Mouse (Mus musculus): Measurements from ENCODE around the gene Cyth1.

Cyth1 gene

DNA sequence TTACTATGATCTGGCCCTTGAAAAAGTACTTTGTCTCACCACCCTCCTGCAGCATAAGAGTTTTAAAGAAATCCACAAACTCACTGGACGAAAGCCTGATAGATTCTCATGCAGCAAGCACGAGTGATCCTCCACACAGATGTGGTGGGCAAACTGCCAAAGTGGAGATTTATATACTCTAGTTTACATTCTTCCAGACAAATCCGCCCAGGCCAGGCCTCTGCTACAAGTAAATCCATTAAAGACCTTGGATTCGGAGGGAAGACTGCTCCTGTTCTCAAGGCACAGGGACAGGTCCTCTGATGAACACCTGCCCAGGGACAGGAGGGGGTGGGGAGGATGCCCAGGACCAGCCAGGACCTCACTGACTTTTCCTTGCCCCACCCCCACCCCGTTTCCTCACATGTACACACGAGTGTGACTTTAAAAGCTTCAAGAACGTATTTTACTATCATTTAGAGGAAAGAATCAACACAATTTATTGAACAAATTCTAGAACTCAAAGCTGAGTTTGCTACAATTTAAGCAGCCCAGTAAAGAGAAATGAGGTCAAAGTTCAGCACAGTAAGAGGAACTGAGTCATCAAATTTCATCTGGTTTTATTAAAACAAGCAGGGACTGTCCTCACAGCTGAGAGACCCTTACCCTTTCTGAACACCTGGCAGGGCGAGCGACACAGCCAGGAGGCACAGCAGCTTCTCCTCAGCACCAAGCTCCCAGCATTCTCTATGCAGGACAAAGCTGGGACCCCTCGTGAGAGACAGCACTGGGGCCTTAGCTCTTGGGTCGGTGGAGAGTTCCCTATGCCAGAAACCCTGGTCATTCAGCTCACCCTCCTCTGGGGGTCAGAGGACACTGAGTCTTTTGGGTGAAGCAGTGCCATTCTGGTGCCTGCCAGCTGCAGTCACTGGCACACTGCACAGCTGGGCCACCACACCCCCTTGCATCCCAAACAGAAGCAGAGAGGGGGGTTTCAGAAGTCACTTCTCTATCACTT lies 47.3 kb downstream of the Cyth1 start:
- DNase-seq (ENCODE audit: low spot score) = no peak

DNA sequence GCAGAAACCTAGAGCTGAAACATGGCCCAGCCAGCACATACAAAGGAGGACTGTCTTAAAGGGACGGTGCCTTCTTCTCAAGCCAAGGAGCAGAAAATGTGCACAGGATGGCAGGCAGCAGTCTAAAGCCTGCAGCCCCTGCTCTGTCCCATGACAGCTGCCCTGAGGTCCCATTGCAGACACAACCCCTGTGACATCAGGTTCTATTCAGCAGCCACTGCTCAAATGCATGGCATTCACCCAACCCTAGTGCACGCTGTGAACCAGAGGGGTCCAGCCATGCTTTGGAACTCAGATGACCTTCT lies 50.1 kb downstream of the Cyth1 start:
- no peak for DNase-seq (ENCODE audit: low spot score)

DNA sequence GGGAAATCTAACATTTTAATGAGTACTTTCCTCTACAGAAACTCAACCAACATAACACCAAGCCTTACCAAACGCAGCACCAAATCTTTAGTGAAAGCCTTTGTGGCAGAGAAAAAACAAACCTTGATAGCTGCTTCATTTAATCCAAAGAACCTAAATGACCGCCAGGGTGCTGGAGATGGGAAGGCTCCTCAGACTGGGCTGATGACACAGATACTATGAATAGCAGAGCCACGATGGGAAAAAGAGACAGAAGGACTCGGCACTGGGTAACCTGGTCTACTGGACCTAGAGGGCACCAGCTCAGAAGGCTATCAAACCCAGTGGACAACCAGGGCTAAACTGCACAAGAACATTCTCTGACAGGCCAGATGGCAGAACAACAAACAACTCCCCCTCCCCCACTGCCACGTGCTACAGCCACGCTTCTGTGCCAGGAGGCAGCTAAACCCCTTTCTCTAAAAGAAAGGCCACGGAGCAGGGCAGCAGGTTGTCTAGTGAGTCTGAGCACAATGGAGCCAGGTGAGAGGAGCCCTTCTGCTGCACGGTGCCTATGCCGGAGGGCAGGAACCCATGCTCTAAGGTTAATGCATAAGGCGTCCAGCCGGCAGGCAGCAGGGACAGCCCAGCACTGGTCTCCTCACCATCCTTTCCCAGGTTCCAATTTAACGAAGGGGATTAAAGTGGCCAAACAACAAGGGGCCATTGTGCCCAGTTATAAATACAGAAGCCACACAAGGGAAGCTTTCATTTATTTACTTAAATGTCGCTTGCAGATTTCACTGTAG lies 50.7 kb downstream of the Cyth1 start:
- no peak for DNase-seq (ENCODE audit: low spot score)

DNA sequence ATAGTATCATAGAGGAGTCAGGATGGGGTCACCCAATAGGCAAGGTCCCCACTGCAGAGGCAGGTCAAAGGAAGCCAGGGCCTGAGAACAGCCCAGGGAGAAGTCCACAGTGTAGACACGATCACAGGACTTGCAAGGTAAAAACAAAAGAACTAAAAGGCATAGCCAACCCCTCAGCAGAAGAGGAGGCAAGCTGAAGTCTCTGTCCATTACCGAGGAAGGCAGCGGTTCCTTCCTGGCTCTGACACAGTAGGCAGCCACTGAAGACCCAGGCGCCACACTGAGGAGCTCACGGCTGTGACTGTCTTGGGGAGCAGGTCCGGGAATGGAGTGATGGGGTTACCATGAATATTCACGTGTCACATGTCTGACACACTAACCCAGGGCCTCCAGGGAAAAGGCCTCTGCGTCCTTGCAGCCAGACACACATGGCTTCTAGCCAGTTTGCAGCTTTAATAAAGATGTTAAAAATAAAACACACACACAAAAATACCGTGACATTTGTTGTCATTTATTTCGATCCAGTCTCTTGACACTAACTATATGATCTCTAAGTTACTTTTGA lies 51.5 kb downstream of the Cyth1 start:
- no peak for DNase-seq (ENCODE audit: low spot score)

DNA sequence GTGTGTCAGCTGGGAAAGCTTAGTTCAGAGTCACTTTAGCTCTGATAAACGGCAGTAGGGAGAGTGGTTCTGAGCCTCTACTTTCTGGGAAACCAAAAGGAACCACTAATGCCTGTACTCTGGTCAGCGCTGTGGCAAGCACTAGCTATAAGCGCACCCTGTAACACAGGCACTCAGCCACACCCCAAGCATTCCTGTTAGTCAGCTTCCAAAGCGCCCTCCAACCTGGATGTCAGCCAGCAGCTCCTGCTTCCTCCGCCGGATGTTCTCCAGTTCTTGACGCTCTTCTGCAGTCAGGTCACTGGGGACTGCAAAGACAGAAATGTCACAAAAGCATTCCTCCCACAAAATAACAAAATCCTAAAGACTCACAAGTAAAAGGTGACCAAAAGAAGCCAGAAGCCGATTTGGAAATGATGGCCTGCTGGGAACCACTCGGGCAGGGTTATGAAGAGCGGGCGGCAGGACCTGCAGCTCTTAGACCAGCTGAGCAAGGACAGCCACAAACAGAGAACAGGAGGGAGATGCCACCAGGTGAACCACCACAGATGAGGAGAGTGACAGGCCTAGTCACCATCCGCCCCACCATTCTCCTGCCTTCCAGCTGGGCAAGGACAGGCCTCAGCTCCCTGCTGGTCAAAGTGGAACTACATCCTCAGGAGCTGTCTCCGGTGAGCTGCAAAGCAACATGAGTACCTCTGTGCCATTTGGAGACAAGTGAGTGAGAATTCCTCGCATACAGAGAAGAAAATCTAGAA lies 54.8 kb downstream of the Cyth1 start:
- DNase-seq (ENCODE audit: low spot score) = no peak

DNA sequence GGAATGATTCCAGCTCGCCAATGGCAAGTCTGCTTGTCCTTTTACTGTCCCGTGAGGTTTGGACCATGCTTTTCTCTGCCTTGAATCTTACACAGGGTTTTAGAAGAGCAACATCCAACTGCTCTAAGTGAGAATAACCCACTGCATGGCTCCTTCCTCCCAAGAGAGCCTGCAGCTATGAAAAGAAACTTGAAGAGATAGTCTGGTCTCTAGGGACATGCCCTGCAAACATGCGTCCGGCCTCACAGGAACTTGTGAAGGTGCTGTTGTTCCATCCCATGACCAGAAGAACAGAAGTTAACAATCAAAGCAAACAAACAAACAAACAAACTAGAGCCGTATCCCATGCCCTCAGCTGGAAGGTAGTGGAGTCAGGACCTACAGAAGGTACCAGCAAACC lies 55.4 kb downstream of the Cyth1 start:
- no peak for DNase-seq (ENCODE audit: low spot score)

DNA sequence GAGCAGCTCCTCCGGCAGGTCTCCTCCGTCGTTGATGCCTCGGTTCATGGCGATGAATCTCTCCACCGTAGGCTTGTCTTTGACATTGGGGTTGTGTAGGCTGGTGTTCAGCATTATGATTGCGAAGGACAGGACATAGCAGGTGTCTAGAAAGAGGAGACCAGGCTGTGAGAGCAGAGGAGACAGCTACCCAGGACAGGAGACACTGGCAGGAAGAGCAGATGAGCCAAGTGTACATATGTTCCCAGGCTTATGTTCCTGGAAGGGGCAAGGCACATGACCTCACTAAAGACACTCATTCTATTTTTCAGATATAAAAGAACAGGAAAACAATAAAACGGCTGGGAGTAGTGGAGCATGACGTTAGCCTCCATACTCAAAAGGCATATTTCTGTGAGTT lies 65.6 kb downstream of the Cyth1 start:
- DNase-seq (ENCODE audit: low spot score) = no peak

DNA sequence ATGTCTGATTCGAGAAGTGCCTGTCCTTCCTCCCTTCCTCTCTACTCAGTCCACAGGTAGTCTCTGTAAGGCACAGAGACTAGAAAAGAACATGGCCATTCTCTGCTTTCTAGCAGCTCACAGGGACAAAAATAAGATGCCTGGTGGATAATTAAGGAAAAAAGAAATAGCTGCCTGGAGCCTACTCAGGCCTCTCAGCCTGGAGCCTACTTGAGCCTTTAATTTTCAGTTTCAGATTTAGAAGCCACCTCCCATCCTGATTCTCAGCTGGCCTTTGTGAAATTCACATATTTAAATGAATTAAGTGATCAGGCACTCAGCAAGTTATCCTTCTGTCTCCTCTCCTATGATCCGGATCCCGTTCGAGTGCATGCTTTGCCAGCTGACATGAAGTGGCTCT lies 66.0 kb downstream of the Cyth1 start:
- DNase-seq (ENCODE audit: low spot score) = no peak

DNA sequence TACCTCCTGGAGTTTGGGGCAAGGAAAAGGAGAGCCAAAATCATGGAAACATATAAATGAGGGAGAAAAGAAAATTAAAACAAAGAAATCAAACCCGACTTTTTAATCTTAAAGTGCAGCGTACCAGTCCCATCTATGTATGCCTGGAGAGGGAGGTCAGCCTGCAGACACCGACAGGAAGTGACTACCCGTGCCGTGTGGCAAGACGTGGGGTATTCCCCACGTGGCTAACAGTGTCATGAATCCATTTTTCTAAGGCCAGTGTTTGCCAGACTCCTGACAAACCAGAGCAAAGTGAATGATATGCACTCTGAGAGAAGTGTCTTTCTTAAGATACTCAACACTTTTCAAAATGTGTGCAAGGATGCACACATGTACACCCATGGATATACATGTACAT lies 68.2 kb downstream of the Cyth1 start:
- no peak for DNase-seq (ENCODE audit: low spot score)

DNA sequence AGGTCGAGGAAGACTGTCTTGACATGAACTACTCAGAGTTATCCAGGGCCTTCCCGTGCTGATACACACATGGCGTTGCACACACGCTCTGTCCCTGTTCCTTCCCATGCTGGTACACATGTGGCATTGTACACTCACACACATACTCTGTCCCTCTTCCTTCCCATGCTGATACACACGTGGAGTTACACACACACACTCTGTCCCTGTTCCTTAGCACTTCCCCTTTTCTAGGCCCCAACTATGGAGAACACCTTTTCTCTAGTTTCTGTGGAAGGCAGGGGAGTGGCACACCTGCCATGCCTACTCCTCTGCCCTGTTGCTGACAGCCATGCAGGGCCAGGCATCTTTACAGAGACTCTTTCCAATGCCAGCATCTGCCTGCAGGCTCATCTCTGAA lies 70.2 kb downstream of the Cyth1 start:
- DNase-seq (ENCODE audit: low spot score) = no peak

DNA sequence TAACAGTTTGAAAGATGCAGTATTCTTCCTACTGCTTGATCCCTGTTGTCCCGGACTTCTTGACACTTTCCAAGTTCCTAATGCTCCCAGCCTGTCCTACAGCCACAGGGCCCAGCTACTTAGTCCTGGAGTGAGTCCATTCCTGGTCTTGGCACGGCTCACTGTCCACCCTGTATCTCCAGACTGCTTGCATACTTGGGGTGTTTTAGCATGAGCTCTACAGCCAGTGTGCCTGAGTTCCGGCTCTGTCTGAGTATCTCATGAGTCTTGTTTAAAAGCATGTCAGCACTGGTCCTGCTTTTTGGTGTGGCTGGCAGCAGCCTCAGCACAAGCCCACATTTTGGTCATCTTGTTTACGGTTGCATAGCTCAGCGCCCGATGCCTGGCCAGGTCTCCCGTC lies 73.6 kb downstream of the Cyth1 start:
- peak; percentile 21 for DNase-seq (ENCODE audit: low spot score)

DNA sequence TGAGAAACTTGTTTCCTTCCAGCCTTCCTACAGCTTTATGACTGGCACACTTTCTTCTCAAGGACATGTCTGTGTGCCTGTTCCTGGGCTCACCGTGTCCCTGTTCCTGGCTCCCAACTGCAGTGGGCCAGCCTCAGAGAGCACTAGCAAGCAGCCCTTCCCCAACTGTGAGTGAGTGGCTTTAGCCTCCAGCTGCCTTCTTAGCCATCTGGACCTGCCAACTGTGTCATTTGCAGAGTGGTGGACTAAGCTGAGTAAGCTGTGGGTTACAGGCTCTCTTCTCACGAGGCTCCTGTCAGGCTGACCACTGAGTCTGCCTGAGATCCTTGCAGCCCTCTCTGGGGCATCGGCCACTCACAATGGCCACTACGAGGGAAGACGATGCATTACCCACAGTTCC lies 75.6 kb downstream of the Cyth1 start:
- DNase-seq (ENCODE audit: low spot score) = no peak

DNA sequence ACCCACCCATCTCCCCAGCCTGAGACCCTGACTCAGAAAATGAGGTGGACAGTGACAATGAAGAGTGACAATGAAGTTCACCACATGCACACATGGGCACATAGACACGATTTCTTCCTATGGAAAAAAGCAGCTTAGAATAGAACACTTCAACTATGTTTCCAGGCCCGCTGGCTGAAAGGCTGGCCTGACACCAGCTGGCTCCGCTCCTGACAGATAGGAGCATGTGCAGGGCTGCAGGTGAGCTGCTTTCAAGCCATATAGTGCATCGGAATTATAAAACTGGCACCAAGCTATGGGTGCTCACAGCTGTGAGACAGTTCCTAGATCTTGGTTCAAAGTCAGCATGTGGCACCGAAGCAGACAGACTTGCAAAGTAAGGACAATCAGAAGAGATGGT lies 78.1 kb downstream of the Cyth1 start:
- DNase-seq (ENCODE audit: low spot score) = no peak

DNA sequence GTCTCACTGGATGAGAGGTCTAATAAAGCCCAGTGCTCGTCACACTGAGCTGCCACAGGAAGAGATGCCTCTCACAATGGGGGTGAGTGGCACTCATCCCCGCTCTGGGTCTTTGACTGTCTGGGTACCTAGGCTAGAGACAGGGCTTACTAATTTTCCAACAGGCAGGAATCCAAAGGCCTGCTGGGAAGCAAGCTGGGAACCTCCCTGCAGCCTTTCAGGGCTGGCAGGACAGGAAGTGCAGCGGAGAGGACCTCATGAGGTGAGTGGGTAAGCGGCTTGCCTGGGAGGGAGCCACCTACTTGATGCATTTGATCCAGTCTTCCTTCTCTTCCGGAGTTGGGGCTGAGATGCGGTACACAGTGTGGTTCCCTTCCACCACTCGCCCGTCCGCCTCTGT lies 79.7 kb downstream of the Cyth1 start:
- no peak for DNase-seq (ENCODE audit: low spot score)

DNA sequence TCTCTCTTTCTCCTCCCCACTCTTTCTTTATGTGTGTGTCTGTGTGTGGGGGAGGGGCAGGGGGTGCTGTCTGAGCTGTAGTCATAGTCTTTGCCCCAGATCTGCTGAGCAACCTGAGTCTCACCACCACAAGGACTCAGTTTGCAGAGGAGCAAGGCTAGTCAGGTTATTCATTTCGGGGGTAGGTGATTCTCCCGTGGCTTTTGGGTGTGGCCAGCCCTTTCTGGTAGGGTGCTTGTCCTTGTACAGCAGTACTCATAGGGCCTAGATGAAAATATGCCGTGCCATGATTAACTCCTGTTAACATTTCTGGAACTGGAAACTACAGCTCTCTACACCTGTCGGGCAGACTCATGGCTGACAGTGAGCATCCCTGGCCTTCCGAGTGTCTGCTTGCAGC lies 81.8 kb downstream of the Cyth1 start:
- no peak for DNase-seq (ENCODE audit: low spot score)

DNA sequence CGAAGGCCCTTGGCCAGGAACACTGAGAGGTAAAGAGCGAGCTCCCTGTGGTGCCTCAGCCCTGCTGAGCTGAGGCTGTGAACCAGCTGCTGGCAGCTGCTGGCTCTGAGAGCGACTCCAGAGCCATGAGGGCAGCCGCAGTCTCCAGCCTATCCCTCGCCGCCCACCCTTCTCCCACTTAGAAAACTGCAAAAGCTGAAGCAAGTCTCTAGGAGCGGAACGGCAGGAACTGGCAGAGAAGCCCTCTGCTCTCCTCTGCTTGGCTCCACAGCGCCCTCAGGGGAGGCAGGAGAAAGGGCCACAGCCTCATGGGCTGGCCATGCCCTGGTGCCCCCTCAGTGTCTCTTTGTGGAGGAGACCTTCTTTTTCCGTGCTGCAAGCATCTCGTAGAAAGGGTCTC lies 82.7 kb downstream of the Cyth1 start:
- DNase-seq (ENCODE audit: low spot score) = peak; percentile 38

DNA sequence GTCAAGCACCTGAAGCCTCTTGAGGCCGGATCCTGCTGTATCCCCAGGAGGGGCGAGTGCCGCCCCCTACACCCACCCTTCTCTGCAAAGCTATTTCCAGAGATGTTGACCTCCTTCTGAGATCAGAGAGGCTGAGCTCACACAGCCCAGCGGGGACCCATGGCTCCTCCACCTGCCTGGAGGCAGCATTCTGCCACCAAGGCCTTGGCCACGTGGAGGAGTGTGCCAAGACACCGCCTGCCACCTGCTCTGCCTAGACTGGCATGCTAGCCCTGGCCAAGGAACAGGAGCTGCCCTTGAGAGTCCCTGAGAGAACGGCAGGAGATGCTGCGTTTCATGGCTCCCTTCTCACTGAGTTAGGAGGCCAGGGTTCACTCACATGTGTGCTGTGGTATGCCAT lies 83.8 kb downstream of the Cyth1 start:
- DNase-seq (ENCODE audit: low spot score) = no peak

DNA sequence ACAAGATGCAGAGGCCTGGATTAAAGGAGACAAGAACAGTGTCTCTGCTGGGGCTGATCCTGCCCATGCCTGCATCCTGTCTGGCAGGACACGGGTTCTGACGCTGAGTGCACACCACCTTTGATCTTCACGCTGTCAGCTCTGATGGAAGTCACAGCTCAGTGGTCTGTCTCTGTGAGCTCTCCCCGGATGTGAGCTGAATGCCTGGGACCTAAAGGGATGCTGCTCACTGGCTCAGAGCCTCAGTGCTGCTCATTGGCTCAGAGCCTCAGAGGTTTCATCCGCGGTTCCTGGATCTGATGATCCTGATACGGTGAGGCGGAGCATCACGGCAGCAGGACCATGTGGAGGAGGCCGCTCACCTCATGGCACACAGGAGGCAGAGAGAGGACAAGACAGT lies 86.1 kb downstream of the Cyth1 start:
- DNase-seq (ENCODE audit: low spot score) = no peak

DNA sequence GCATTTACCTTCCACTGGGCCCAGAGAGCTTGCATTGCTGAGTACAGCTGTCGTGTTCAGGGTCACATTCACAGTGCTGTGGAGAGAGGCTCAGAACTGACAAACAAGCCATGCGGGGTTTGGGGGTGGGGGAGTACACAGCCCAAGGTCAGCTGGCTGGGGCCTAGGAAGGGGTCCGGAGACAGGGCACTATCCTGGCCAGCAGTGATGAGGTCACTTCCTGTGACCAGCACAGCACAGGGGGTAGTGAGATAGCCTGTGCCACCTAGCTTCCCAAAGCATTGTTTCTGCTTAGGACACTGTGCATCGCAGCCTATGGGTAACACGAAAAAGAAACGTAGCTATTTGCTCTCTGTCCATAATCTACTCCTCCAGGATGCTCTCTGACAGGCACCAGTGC lies 87.2 kb downstream of the Cyth1 start:
- no peak for DNase-seq (ENCODE audit: low spot score)

DNA sequence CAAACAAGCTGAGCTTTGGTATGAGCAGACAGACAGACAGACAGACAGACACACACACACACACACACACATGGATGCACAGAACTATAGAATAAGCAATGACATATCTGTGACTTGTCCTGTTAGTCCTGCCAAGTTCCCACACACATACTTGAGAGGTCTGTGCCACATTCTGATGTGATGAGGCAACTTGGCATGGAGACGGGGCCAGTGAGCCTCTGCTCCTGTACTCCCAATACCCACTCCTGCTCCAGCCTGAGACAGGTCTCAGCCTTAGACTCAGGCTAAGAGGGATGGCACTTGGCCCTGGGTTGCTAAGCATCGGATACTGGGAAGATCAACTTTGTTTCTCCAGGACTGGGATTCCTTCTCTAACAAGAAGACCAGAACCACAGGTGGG lies 87.6 kb downstream of the Cyth1 start:
- no peak for DNase-seq (ENCODE audit: low spot score)

DNA sequence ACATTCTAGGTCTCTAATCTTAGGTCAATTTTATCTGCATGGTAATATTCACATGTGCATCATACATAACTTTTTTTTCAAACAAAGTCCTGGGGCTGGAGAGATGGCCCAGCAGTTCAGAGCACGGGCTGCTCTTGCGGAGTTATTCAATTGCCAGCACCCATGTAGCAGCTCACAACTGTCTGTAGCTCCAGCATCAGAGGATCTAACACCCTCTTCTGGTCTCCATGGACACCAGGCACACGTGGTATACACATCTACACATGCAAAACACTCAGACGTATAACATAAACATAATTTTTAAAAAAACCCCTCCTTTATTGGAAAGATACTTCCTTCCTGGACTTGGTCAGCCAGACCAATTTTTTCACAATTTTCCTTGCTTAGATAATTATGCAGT lies 89.6 kb downstream of the Cyth1 start:
- no peak for DNase-seq (ENCODE audit: low spot score)

DNA sequence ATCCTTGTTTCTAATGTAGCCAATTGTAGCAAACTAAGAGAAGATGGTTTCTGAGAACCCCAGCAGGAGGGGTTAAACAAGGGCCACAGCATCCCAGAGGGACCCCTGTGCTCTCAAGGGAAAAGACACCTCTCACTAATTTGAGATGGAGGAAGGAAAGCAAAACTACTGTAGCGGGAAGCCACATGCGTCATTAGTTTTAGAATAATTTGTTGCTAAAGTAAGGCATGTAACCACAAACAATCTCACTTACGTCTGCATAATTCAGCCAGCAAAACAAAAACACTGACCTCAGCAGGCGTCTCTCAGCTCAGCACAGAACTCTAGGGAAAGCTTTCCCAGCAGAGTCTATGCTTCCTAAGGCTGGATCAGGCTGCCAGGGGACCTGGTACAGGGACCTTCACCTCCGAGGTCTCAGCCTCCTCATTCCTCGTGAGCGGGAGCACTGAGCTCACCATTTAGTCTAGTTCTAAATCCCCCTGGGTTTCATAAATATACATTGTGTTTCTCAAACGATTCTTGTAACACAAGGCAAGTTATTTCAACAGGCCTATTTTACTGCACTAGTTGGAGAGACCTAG lies 91.8 kb downstream of the Cyth1 start:
- no peak for DNase-seq (ENCODE audit: low spot score)
